Mouse (Mus musculus) erythroblast, embryonic 14.5 days (primary cell): Measurements from ENCODE around the gene Yod1. TPM values are rescaled to one million over a fixed set of nuclear protein-coding genes. Genes with fewer than 3 reads are reported as not detected.

ENCODE experiments used
- H3K27me3 ChIP-seq: 2 replicates; pipeline ENCODE4 v1.6.1; 2012; ENCODE audit warnings: inconsistent platforms; ENCODE audit not compliant: control insufficient read depth
- H3K36me3 ChIP-seq: 2 replicates; pipeline ENCODE4 v1.6.1; 2012; ENCODE audit warnings: mild to moderate bottlenecking, inconsistent platforms; ENCODE audit not compliant: control insufficient read depth
- H3K4me1 ChIP-seq: 2 replicates; pipeline ENCODE4 v1.6.1; 2012; ENCODE audit warnings: inconsistent platforms; ENCODE audit not compliant: control insufficient read depth
- H3K4me3 ChIP-seq: replicated peaks from 2 replicates; pipeline ENCODE3; 2012; ENCODE audit warnings: moderate library complexity, mild to moderate bottlenecking, inconsistent platforms
- H3K9me3 ChIP-seq: 2 replicates; pipeline ENCODE4 v1.6.1; 2012; ENCODE audit warnings: low read length, inconsistent platforms, mixed read lengths; ENCODE audit not compliant: control insufficient read depth
- GATA1 ChIP-seq: IDR thresholded peaks from 2 replicates; pipeline ENCODE4 v1.6.1; 2012; ENCODE audit warnings: low read length, inconsistent platforms, mixed read lengths
- TAL1 ChIP-seq: IDR thresholded peaks from 3 replicates; pipeline ENCODE4 v1.6.1; 2012; ENCODE audit warnings: low read length, inconsistent platforms, mixed read lengths
- polyA plus RNA-seq: library from polyadenylated mRNA; stranded (reverse); fragments of >175 nt; gene quantifications from 2 replicates; pipeline ENCODE4 v1.2.3, GENCODE M21; 2012

The Yod1 gene
- polyA plus RNA-seq, 1 experiment: 0.58 TPM

- H3K4me1 ChIP-seq: peaks cover 21% of the 10 kb centered on the region
- no peaks in the 10 kb centered on the region for H3K9me3 ChIP-seq
- no peaks in the 10 kb centered on the region for H3K36me3 ChIP-seq
- H3K4me3 ChIP-seq: no peak overlapping the region
- TF ChIP-seq TAL1 (no peak), GATA1 (no peak)
- no peaks in the 10 kb centered on the region for H3K27me3 ChIP-seq
These were observed 42.6 kb downstream of the Yod1 start for GRCm38 (mm10) chr1:130759689-130760088.

GRCm38 (mm10) chr1:130761597-130761996 lies 44.5 kb downstream of the Yod1 start:
- no peaks in the 10 kb centered on the region for H3K9me3 ChIP-seq
- H3K36me3 ChIP-seq: no peaks in the 10 kb centered on the region
- peaks cover 26% of the 10 kb centered on the region for H3K4me1 ChIP-seq
- H3K27me3 ChIP-seq: no peaks in the 10 kb centered on the region
- TF ChIP-seq TAL1 (no peak), GATA1 (no peak)
- no peak overlapping the region for H3K4me3 ChIP-seq

- H3K4me1 ChIP-seq: peaks cover 32% of the 10 kb centered on the region
- H3K36me3 ChIP-seq: no peaks in the 10 kb centered on the region
- H3K27me3 ChIP-seq: no peaks in the 10 kb centered on the region
- no peaks in the 10 kb centered on the region for H3K9me3 ChIP-seq
- H3K4me3 ChIP-seq: no peak overlapping the region
- TF ChIP-seq TAL1: no peak
- no peak for TF ChIP-seq GATA1
These were observed 45.1 kb downstream of the Yod1 start for GRCm38 (mm10) chr1:130762045-130762760.

- Histone ChIP-seq H3K4me3 (no peak overlapping the region), H3K27me3 (no peaks in the 10 kb centered on the region), H3K4me1 (peaks cover 40% of the 10 kb centered on the region), H3K9me3 (no peaks in the 10 kb centered on the region), H3K36me3 (no peaks in the 10 kb centered on the region)
- no peak for TF ChIP-seq GATA1
- no peak for TF ChIP-seq TAL1
These were observed 46.9 kb downstream of the Yod1 start for GRCm38 (mm10) chr1:130764027-130764461.

- H3K27me3 ChIP-seq: peaks cover 8% of the 10 kb centered on the region
- TF ChIP-seq TAL1 (no peak), GATA1 (no peak)
These were observed 49.9 kb downstream of the Yod1 start for GRCm38 (mm10) chr1:130767066-130767465.

GRCm38 (mm10) chr1:130769925-130770324 lies 52.8 kb downstream of the Yod1 start:
- H3K4me3 ChIP-seq: no peak overlapping the region
- H3K36me3 ChIP-seq: no peaks in the 10 kb centered on the region
- peaks cover 24% of the 10 kb centered on the region for H3K4me1 ChIP-seq
- H3K27me3 ChIP-seq: peaks cover 8% of the 10 kb centered on the region
- TF ChIP-seq TAL1 (no peak), GATA1 (no peak)
- H3K9me3 ChIP-seq: no peaks in the 10 kb centered on the region

More at GRCm38 (mm10) chr1:130767066-130767465, 49.9 kb downstream of the Yod1 start:
- H3K4me1 ChIP-seq: peaks cover 37% of the 10 kb centered on the region
- H3K9me3 ChIP-seq: no peaks in the 10 kb centered on the region
- H3K4me3 ChIP-seq: no peak overlapping the region
- H3K36me3 ChIP-seq: no peaks in the 10 kb centered on the region

- peaks cover 24% of the 10 kb centered on the region for H3K4me1 ChIP-seq
- no peaks in the 10 kb centered on the region for H3K9me3 ChIP-seq
- H3K36me3 ChIP-seq: no peaks in the 10 kb centered on the region
- no peak for TF ChIP-seq TAL1
- no peak for TF ChIP-seq GATA1
- H3K27me3 ChIP-seq: peaks cover 8% of the 10 kb centered on the region
- no peak overlapping the region for H3K4me3 ChIP-seq
These were observed 53.4 kb downstream of the Yod1 start for GRCm38 (mm10) chr1:130770487-130770886.

- no peak for TF ChIP-seq GATA1
- no peak for TF ChIP-seq TAL1
- no peaks in the 10 kb centered on the region for H3K36me3 ChIP-seq
- peaks cover 8% of the 10 kb centered on the region for H3K27me3 ChIP-seq
- H3K4me1 ChIP-seq: peaks cover 27% of the 10 kb centered on the region
- no peak overlapping the region for H3K4me3 ChIP-seq
- H3K9me3 ChIP-seq: no peaks in the 10 kb centered on the region
These were observed 53.9 kb downstream of the Yod1 start for GRCm38 (mm10) chr1:130770981-130771494.

Other genes starting within 250 kb of the Yod1 start
- gene Zp3r, start 87.7 kb upstream of the Yod1 start, polyA plus RNA-seq: not detected in 2 replicates
- gene C4bp, start 55.7 kb upstream of the Yod1 start, polyA plus RNA-seq: not detected in 2 replicates
- not detected in 2 replicates for gene Gm29427, start 1.5 kb upstream of the Yod1 start, polyA plus RNA-seq
- 0.28 and 0.32 TPM in 2 replicates for gene Pfkfb2, start 11.9 kb downstream of the Yod1 start, polyA plus RNA-seq
- 5.3 and 6.5 TPM in 2 replicates for gene AA986860, start 14.6 kb downstream of the Yod1 start, polyA plus RNA-seq
- gene Fcamr, start 83.6 kb downstream of the Yod1 start, polyA plus RNA-seq: not detected in 2 replicates
- 0.01 TPM in 1 of 2 replicates, not detected in the other for gene Pigr, start 109.4 kb downstream of the Yod1 start, polyA plus RNA-seq
- gene Fcmr, start 148.3 kb downstream of the Yod1 start, polyA plus RNA-seq: 0.04 TPM in 1 of 2 replicates, not detected in the other
- not detected in 2 replicates for gene Il24, start 170.1 kb downstream of the Yod1 start, polyA plus RNA-seq
- 0.05 TPM in 1 of 2 replicates, not detected in the other for gene Il20, start 194.1 kb downstream of the Yod1 start, polyA plus RNA-seq
- gene Il19, start 222.8 kb downstream of the Yod1 start, polyA plus RNA-seq: not detected in 2 replicates